Mouse (Mus musculus): ENCODE data around the gene Rpl37a.

Gene Rpl37a

GRCm38 (mm10) chr1:72710753-72711653 is at the start of gene Rpl37a:
Gene Rpl37a (plus strand): TSS chr1:72711290.
- DNase-seq (ENCODE audit: low spot score in 2 of 2) = peak; percentile 96

DNA sequence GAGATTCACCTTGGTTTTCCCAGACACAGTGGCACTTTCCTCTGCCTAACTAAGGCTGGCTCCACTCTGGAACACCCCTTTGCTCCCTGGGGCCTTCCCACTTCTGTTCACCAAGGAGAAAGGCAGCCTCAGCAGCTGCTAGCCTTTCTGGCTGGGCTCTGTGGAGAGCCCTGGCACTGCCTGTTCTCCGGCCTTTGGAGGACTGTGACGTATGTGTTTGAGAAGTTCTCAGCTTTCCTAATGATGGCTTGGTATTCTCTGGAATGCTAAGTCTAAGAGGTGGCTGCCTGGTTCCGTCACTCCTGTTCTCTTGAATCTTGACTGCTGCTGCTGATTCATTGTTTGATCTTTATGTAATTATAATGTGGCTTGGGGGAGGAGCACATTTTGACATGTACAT is 38.0 kb upstream of the Rpl37a start:
- no peak for DNase-seq (ENCODE audit: low spot score in 2 of 2)

GRCm38 (mm10) chr1:72696256-72696655 is 14.8 kb upstream of the Rpl37a start:
- DNase-seq (ENCODE audit: low spot score in 2 of 2) = no peak

DNA sequence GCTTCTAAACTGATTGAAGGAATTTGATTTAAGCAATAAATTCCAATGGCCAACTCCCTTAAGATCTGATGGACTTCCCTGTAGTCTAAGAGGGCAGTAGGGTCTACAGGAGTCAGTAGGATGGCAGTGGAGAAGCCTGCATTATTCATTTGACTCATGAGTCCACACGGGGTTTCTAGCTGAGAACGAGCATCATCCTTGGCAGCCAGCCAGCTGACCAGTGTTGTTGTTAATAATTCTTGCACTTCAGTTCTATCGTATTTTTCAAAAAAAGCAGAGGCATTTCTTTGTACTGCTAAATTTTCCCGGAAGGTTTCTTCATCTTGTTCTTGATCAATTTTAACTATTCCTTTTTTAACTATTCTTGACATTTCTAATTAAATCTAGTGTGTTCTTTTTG is 12.4 kb upstream of the Rpl37a start:
- no peak for DNase-seq (ENCODE audit: low spot score in 2 of 2)

- no peak for DNase-seq (ENCODE audit: low spot score in 2 of 2)
Observed at GRCm38 (mm10) chr1:72700479-72700878, 10.6 kb upstream of the Rpl37a start, which contains the start of gene Ankar. Gene Ankar (minus strand): TSS chr1:72700579.

- no peak for DNase-seq (ENCODE audit: low spot score in 2 of 2)
Observed at GRCm38 (mm10) chr1:72707525-72707924, 3.6 kb upstream of the Rpl37a start.

GRCm38 (mm10) chr1:72711684-72712083 is 594 bp downstream of the Rpl37a start:
- DNase-seq (ENCODE audit: low spot score in 2 of 2) = no peak

DNA sequence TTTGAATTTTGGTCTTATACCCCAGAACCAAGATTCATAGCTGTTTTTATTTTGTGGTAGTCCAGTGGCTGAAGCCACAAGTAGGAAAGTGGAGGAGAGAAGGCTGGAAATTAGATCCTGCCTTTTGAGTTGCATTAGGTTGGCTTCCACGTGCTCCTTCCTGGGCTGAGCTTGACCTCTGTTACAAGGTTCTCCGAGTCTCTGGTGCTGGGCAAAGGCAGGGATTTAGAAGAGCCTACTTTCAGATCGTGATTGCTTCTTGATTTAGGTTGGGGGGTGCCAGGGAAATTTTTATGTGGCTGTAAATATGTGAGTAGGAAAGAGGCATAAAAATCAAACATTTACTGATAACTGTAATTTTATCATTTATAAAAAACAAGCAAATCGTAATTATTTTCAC is 3.5 kb downstream of the Rpl37a start:
- DNase-seq (ENCODE audit: low spot score in 2 of 2) = no peak

- DNase-seq (ENCODE audit: low spot score in 2 of 2) = no peak
Observed at GRCm38 (mm10) chr1:72715065-72715464, 4.0 kb downstream of the Rpl37a start.

DNA sequence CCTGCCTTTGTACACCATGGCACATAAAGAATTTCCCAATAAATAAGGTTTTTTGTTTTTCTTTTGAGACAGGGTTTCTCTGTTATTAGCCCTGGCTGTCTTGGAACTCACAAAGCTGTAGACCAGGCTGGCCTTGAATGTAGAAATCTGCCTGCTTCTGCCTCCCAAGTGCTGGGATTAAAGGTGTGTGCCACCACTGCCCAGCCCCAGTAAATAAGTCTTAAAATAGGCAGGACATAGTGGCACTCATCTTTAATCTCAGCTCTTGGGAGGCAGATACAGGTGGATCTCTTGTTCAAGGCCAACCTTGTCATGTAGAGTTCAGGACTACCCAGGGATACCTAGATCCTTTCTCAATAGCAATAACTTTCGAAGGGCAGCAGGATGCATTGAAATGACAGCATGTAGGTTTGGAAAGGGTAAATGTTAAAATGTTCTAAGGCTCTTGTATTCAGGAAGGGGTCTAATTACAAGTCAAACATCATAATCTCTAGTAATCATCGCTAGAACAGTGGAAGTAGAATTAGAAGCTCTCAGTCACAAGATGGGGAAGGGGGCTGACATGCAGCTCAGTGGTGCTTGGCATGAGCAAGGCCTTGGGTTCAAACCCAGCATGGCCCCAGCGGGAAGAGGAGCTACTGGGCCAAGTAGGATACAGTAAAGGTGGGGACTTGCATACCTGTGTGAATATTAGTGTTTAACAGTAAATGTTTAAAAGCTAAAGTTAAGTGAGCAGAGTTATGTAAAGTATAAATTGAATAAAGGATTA is 4.7 kb downstream of the Rpl37a start:
- DNase-seq (ENCODE audit: low spot score in 2 of 2) = no peak

GRCm38 (mm10) chr1:72716421-72716820 is 5.3 kb downstream of the Rpl37a start:
- no peak for DNase-seq (ENCODE audit: low spot score in 2 of 2)

DNA sequence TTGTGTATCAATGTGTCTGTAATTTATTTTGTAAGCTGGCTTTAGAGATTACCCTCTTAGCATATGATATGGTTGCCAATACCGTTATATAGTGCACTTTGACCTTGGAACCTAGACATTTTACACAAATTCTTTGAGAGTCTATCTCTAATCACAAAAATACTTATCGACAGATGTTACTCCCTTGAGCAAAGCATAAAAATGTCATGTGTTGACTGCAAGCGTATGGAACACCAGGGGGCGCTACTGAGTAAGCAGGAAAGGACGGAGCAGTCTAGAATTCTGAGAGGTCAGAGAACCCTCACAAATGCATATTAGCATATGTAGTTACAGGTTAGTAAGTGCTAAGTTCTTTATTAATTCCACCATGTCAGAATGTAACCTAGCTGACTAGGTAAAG is 5.8 kb downstream of the Rpl37a start:
- DNase-seq (ENCODE audit: low spot score in 2 of 2) = no peak

- no peak for DNase-seq (ENCODE audit: low spot score in 2 of 2)
Observed at GRCm38 (mm10) chr1:72717540-72717939, 6.5 kb downstream of the Rpl37a start.

GRCm38 (mm10) chr1:72718846-72719245 is 7.8 kb downstream of the Rpl37a start:
- DNase-seq (ENCODE audit: low spot score in 2 of 2) = no peak

- no peak for DNase-seq (ENCODE audit: low spot score in 2 of 2)
Observed at GRCm38 (mm10) chr1:72720115-72720725, 9.1 kb downstream of the Rpl37a start.

- DNase-seq (ENCODE audit: low spot score in 2 of 2) = no peak
Observed at GRCm38 (mm10) chr1:72722646-72723045, 11.6 kb downstream of the Rpl37a start.

- no peak for DNase-seq (ENCODE audit: low spot score in 2 of 2)
Observed at GRCm38 (mm10) chr1:72724354-72724753, 13.3 kb downstream of the Rpl37a start.

DNA sequence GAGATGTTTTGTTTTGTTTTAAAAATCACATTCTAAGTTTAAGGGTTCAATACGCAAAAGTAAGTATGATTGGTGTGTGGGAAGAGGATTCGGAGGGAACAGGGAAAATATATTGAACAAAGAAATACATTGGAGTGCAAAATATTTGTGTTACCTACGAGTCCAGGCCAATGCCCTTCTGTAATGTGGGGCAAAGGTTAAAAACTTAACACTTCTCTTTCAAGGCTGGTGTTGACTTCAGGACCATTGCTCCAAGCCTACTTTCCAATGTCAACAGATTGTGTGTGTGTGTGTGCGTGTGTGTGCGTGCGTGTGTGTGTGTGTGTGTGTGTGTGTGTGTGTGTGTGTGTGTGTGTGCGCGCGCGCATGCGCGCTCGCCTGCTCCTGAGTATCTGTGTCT is 14.9 kb downstream of the Rpl37a start:
- DNase-seq (ENCODE audit: low spot score in 2 of 2) = no peak

DNA sequence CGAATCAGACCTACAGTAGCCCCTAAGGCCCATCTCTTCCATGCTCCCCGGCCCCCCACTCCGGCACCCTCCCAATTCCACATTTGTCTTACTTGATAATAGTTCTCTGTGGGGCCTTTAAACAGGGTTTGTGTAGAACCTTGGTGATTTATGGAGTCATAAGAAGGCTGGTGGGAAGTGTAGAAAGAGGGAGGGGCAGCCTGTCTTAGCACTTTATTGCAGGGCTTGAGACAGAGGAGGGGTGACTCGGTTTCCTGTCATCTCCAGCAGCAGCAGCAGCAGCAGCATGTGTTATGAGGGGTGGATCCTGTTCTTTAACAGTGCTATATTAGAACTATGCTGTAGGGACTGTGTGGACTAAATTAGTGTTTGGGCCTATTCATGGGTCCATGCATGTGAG is 17.7 kb downstream of the Rpl37a start:
- no peak for DNase-seq (ENCODE audit: low spot score in 2 of 2)

- no peak for DNase-seq (ENCODE audit: low spot score in 2 of 2)
Observed at GRCm38 (mm10) chr1:72730126-72730525, 19.0 kb downstream of the Rpl37a start.

GRCm38 (mm10) chr1:72733191-72733691 is 22.2 kb downstream of the Rpl37a start:
- no peak for DNase-seq (ENCODE audit: low spot score in 2 of 2)
